Mouse (Mus musculus) hindbrain, postnatal 0 days (tissue): ENCODE measurements at regions not wholly inside any gene's neighbourhood (a gene's known extent, or its start where the extent isn't known, plus 50 kb on each side); places are given as distances from the start of the nearest gene placed in this dataset.

Experiments used
- ATAC-seq: fragments of 200-750 bp; cut with Nextera tagmentation; 2 replicates; pipeline ENCODE4 v1.8.0; 2017; ENCODE audit warnings: mild to moderate bottlenecking, moderate TSS enrichment, moderate library complexity
- DNase-seq: peaks from one replicate; pipeline ENCODE4 v3.0.0-alpha.2; 2015; ENCODE audit warnings: low spot score
- H3K27ac ChIP-seq: fragments of 300-500 bp; sonication (generic); 2 replicates; pipeline ENCODE4 v1.5.1; 2014; ENCODE audit warnings: mild to moderate bottlenecking
- H3K27me3 ChIP-seq: fragments of 300-500 bp; sonication (generic); 2 replicates; pipeline ENCODE4 v1.6.1; 2014; ENCODE audit warnings: low read length, mixed read lengths; ENCODE audit not compliant: insufficient read depth
- H3K36me3 ChIP-seq: fragments of 300-500 bp; sonication (generic); 2 replicates; pipeline ENCODE4 v1.6.1; 2014; ENCODE audit warnings: low read length, mixed read lengths; ENCODE audit not compliant: insufficient read depth
- H3K4me1 ChIP-seq: fragments of 300-500 bp; sonication (generic); 2 replicates; pipeline ENCODE4 v1.6.1; 2014; ENCODE audit warnings: antibody characterized with exemption, low read length, mixed read lengths; ENCODE audit not compliant: insufficient read depth
- H3K4me2 ChIP-seq: fragments of 300-500 bp; sonication (generic); 2 replicates; pipeline ENCODE4 v1.6.1; 2014; ENCODE audit warnings: low read depth, mild to moderate bottlenecking, low read length, moderate library complexity, mixed read lengths
- H3K4me3 ChIP-seq: fragments of 300-500 bp; sonication (generic); 2 replicates; pipeline ENCODE4 v1.5.1; 2014; ENCODE audit warnings: low read length
- H3K9ac ChIP-seq: fragments of 300-500 bp; sonication (generic); replicated peaks from 2 replicates; pipeline ENCODE4 v1.6.1; 2014; ENCODE audit warnings: mild to moderate bottlenecking, low read length, moderate library complexity, mixed read lengths
- H3K9me3 ChIP-seq: fragments of 300-500 bp; sonication (generic); 2 replicates; pipeline ENCODE4 v1.6.1; 2016; ENCODE audit warnings: low read length, mixed read lengths
- CTCF ChIP-seq: IDR thresholded peaks from 2 replicates; pipeline ENCODE4 v1.5.1; 2016; ENCODE audit warnings: antibody characterized with exemption, control low read depth, low read depth
- WGBS: fragments of 180-500 bp; shearing (Covaris S2); extraction: QIAGEN DNeasy Blood & Tissue Kit; methylation state at CpG from one replicate; pipeline ENCODE4 v1.1.7; 2014; 5-methylcytosine and 5-hydroxymethylcytosine counted together

GRCm38 (mm10) chr2:61295261-61295964 lies 283.0 kb upstream of the Tank start:
- Histone ChIP-seq H3K4me2 (no peak overlapping the region), H3K9me3 (no peaks in the 10 kb centered on the region), H3K27ac (no peak overlapping the region), H3K9ac (no peak overlapping the region), H3K27me3 (no peaks in the 10 kb centered on the region), H3K4me1 (no peaks in the 10 kb centered on the region), H3K36me3 (no peaks in the 10 kb centered on the region), H3K4me3 (no peak overlapping the region)
- ATAC-seq (no peak), DNase-seq (no peak)
- TF ChIP-seq CTCF = no peak
- WGBS = 65% methylated on average over 6 of the region's 6 CpGs

GRCm38 (mm10) chr2:61288246-61288645 lies 290.1 kb upstream of the Tank start:
- ATAC-seq (no peak), DNase-seq (no peak)
- TF ChIP-seq CTCF = no peak
- Histone ChIP-seq H3K4me3 (no peak overlapping the region), H3K27me3 (no peaks in the 10 kb centered on the region), H3K9me3 (no peaks in the 10 kb centered on the region), H3K4me2 (no peak overlapping the region), H3K36me3 (no peaks in the 10 kb centered on the region), H3K4me1 (no peaks in the 10 kb centered on the region), H3K9ac (no peak overlapping the region), H3K27ac (no peak overlapping the region)
- WGBS = 76% methylated on average over 2 of the region's 2 CpGs

GRCm38 (mm10) chr2:61284706-61285105 lies 293.7 kb upstream of the Tank start:
- no peak for TF ChIP-seq CTCF
- no peak for ATAC-seq
- DNase-seq = no peak
- H3K9me3 ChIP-seq = no peaks in the 10 kb centered on the region
- H3K4me2 ChIP-seq = 0 out of 2 replicates have a peak overlapping the region, but pooled peaks have one; percentile 41
- no peak overlapping the region for H3K9ac ChIP-seq
- no peak overlapping the region for H3K4me3 ChIP-seq
- H3K4me1 ChIP-seq = no peaks in the 10 kb centered on the region
- 77% methylated on average over 6 of the region's 6 CpGs for WGBS
- H3K27ac ChIP-seq = no peak overlapping the region
- no peaks in the 10 kb centered on the region for H3K27me3 ChIP-seq
- no peaks in the 10 kb centered on the region for H3K36me3 ChIP-seq

GRCm38 (mm10) chr2:61283829-61284601 lies 294.4 kb upstream of the Tank start:
- H3K4me1 ChIP-seq = no peaks in the 10 kb centered on the region
- H3K9ac ChIP-seq = no peak overlapping the region
- TF ChIP-seq CTCF = no peak
- peak overlapping the region; percentile 29; the same call in 1 of the 2 replicates for H3K27ac ChIP-seq
- no peaks in the 10 kb centered on the region for H3K9me3 ChIP-seq
- H3K27me3 ChIP-seq = no peaks in the 10 kb centered on the region
- 42% methylated on average over 9 of the region's 9 CpGs for WGBS
- H3K36me3 ChIP-seq = no peaks in the 10 kb centered on the region
- peak overlapping the region; percentile 41 for H3K4me2 ChIP-seq
- H3K4me3 ChIP-seq = no peak overlapping the region
- DNase-seq (peak; percentile 66), ATAC-seq (0 out of 2 replicates have a peak, but pooled peaks have one; percentile 35)

GRCm38 (mm10) chr2:61272721-61273120 lies 305.7 kb upstream of the Tank start:
- Histone ChIP-seq H3K4me3 (no peak overlapping the region), H3K4me1 (0 out of 2 replicates have a peak, but pooled peaks cover 4% of the 10 kb centered on the region), H3K27me3 (no peaks in the 10 kb centered on the region), H3K4me2 (no peak overlapping the region), H3K9ac (no peak overlapping the region), H3K9me3 (no peaks in the 10 kb centered on the region), H3K27ac (no peak overlapping the region), H3K36me3 (no peaks in the 10 kb centered on the region)
- DNase-seq (no peak), ATAC-seq (no peak)
- WGBS = 87% methylated on average over 5 of the region's 5 CpGs
- no peak for TF ChIP-seq CTCF

- Histone ChIP-seq H3K4me2 (no peak overlapping the region), H3K36me3 (no peaks in the 10 kb centered on the region), H3K4me1 (0 out of 2 replicates have a peak, but pooled peaks cover 4% of the 10 kb centered on the region), H3K27me3 (no peaks in the 10 kb centered on the region), H3K27ac (no peak overlapping the region), H3K9me3 (no peaks in the 10 kb centered on the region), H3K4me3 (no peak overlapping the region), H3K9ac (no peak overlapping the region)
- 91% methylated on average over 3 of the region's 3 CpGs for WGBS
- no peak for DNase-seq
- TF ChIP-seq CTCF = no peak
- ATAC-seq = no peak
Measured at GRCm38 (mm10) chr2:61267706-61268105, 304.7 kb upstream of the Rbms1 start.
